Mouse (Mus musculus) hematopoietic stem cell, adult 5-6 weeks (primary cell): ENCODE data around the gene Lpcat2. TPM values are rescaled to one million over a fixed set of nuclear protein-coding genes. Genes with fewer than 3 reads are reported as not detected.

Experiments
- ATAC-seq, 2 experiments: fragments of 125-278 bp in 1 of 2; replicated peaks in 1 of 2; 2 replicates each; pipeline ENCODE4 v1.8.0; 2016 to 2017; ENCODE audit warnings: inconsistent platforms in 2 of 2, mild to moderate bottlenecking in 2 of 2, moderate number of reproducible peaks in 2 of 2, low read depth in 1 of 2, moderate TSS enrichment in 1 of 2; ENCODE audit not compliant: low FRiP score in 2 of 2, poor library complexity in 2 of 2, severe bottlenecking in 2 of 2, insufficient read depth in 1 of 2, low TSS enrichment in 1 of 2
- total RNA-seq: library from RNA; stranded (forward); fragments of 172-1452, 232-1000 nt; gene quantifications from 2 replicates; pipeline ENCODE4 v1.2.3, GENCODE M21; 2017

The Lpcat2 gene
- total RNA-seq, result 13.5 and 22.5 TPM in 2 replicates

GRCm38 (mm10) chr8:92855171-92855894 lies at the start of gene Lpcat2:
Gene Lpcat2 (plus strand): TSS chr8:92855339.
- peak; percentile 17 to 47; a peak in 1 of 4 replicates for ATAC-seq

GRCm38 (mm10) chr8:92812773-92813172 lies 42.4 kb upstream of the Lpcat2 start:
- ATAC-seq, result no peak

GRCm38 (mm10) chr8:92815661-92816060 lies 39.5 kb upstream of the Lpcat2 start:
- no peak for ATAC-seq

- peak; percentile 93 to 95 for ATAC-seq
These were observed 37.0 kb upstream of the Lpcat2 start for GRCm38 (mm10) chr8:92817928-92818818.

- ATAC-seq, result no peak
These were observed 34.0 kb upstream of the Lpcat2 start for GRCm38 (mm10) chr8:92821151-92821550.

GRCm38 (mm10) chr8:92822386-92822785 lies 32.8 kb upstream of the Lpcat2 start:
- 0 out of 4 replicates have a peak, but pooled peaks of 1 of the 2 experiments have one; percentile 15 for ATAC-seq

- no peak for ATAC-seq
These were observed 29.1 kb upstream of the Lpcat2 start for GRCm38 (mm10) chr8:92825991-92826390.

GRCm38 (mm10) chr8:92827243-92828034 lies 27.7 kb upstream of the Lpcat2 start, which contains the start of gene Mmp2:
Gene Mmp2 (plus strand): TSS chr8:92827291.
- peak; percentile 25 to 52; a peak in 1 of 4 replicates for ATAC-seq

GRCm38 (mm10) chr8:92828251-92828743 lies 26.8 kb upstream of the Lpcat2 start:
- no peak for ATAC-seq

- no peak for ATAC-seq
These were observed 20.9 kb upstream of the Lpcat2 start for GRCm38 (mm10) chr8:92834065-92834731.

GRCm38 (mm10) chr8:92834786-92835500 lies 20.2 kb upstream of the Lpcat2 start:
- no peak for ATAC-seq

- no peak for ATAC-seq
These were observed 19.2 kb upstream of the Lpcat2 start for GRCm38 (mm10) chr8:92835901-92836300.

- ATAC-seq, result no peak
These were observed 16.5 kb upstream of the Lpcat2 start for GRCm38 (mm10) chr8:92838616-92839015.

- ATAC-seq, result no peak
These were observed 16.0 kb upstream of the Lpcat2 start for GRCm38 (mm10) chr8:92839161-92839560.

GRCm38 (mm10) chr8:92839876-92840275 lies 15.3 kb upstream of the Lpcat2 start:
- ATAC-seq, result peak in 1 of 2 experiments; percentile 47; a peak in 2 of 4 replicates

- peak; percentile 74 to 77 for ATAC-seq
These were observed 8.5 kb upstream of the Lpcat2 start for GRCm38 (mm10) chr8:92846684-92847083.
